Mouse (Mus musculus): ENCODE data around the gene Gm21188.
"Not testable (repeated sequence)": the region's sequence is repeated elsewhere in the genome, so short reads cannot be mapped to it uniquely, and the experiment has no call there.

The Gm21188 gene

DNA sequence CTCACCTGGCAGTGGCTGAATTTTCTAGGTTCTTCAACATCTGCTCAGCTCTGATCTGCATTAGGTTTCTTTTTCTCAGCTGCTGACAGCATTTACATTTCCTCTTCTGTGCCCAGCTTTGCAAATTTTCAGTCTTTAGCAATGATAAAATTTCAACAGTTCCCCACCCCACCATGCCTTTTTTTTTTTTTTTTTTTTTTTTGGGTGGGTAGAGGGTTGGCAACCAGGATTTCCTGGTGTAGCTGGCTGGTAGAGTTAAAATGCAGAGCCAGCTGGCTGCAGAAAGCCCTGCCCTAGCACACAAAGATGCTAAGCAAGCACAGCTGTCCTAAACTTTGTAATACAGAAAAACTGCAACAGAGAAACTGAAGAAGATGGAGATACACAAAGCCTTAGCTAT lies at the start of gene Gm21188:
TSS of gene Gm21188 (minus strand) at position 110 of the 400 bp plus-strand sequence.
- not testable (repeated sequence) for H3K27me3 ChIP-seq (ENCODE audit: insufficient read depth, low read length); H3K36me3 ChIP-seq (ENCODE audit: insufficient read depth, low read length); H3K4me3 ChIP-seq (replicated peaks; ENCODE audit: low read length); H3K4me1 ChIP-seq (replicated peaks; ENCODE audit: low read depth, low read length); H3K9me3 ChIP-seq (ENCODE audit: low read length)

GRCm38 (mm10) chr13:120099327-120099726 lies 47.3 kb upstream of the Gm21188 start:
- not testable (repeated sequence) for H3K4me1 ChIP-seq (replicated peaks; ENCODE audit: low read depth, low read length); H3K36me3 ChIP-seq (ENCODE audit: insufficient read depth, low read length); H3K9me3 ChIP-seq (ENCODE audit: low read length)

DNA sequence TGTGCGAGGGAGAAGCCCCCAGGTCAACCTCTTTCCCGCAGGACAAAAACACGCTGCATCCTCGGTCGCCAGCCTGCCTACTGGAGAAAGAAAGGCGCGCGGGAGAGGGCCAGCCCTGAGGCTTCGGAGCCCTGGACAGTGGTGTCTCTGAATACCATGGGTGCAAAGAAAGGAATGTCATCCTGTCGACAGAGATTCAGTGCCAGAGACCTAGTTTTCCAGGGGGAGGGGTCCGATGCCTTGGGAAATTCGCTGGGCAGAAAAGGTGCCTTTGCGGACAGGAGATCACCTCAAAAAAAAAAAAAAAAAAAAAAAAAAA lies 44.9 kb upstream of the Gm21188 start:
- not testable (repeated sequence) for H3K9me3 ChIP-seq (ENCODE audit: low read length); H3K36me3 ChIP-seq (ENCODE audit: insufficient read depth, low read length); H3K4me3 ChIP-seq (replicated peaks; ENCODE audit: low read length); H3K4me1 ChIP-seq (replicated peaks; ENCODE audit: low read depth, low read length); H3K27me3 ChIP-seq (ENCODE audit: insufficient read depth, low read length)

More at GRCm38 (mm10) chr13:120099327-120099726, 47.3 kb upstream of the Gm21188 start:
- not testable (repeated sequence) for H3K4me3 ChIP-seq (replicated peaks; ENCODE audit: low read length); H3K27me3 ChIP-seq (ENCODE audit: insufficient read depth, low read length)

DNA sequence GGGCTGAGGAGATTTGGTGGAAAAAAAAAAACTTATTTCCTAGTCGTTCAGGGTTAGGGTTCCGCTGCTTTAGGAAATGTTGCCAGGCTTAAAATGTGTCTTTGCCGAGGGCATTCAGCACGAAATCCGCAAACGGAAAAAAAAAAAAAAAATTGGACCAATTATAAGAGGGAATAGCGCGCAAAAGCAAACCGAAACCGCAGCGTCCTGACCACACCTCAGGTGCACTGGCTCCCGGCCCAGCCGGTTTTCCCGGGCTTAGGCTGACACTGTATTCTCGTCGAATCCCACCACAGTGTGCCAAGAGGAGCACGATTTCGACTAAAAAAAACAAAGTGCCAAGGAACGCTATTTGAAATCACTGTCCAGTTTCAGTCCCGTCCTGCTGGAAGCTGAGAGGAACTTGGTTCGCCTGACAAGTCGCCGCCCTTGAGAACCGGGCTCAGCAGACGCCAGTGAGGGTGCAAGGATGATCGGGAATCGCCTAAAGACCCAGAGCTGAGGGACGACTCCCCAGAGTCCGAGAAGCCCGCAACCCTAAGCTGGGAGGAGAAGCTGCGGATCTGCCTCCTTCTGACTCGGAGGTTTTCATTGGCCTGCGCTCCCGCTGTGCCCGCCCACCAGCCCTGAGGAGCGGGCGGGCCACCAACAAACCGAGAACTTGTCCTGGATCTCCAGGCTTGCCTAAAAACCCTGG lies 44.4 kb upstream of the Gm21188 start:
- H3K4me1 ChIP-seq (replicated peaks; ENCODE audit: low read depth, low read length); H3K36me3 ChIP-seq (ENCODE audit: insufficient read depth, low read length); H3K9me3 ChIP-seq (ENCODE audit: low read length): not testable (repeated sequence)

GRCm38 (mm10) chr13:120092950-120093349 lies 41.0 kb upstream of the Gm21188 start:
- H3K4me1 ChIP-seq (replicated peaks; ENCODE audit: low read depth, low read length); H3K9me3 ChIP-seq (ENCODE audit: low read length); H3K36me3 ChIP-seq (ENCODE audit: insufficient read depth, low read length); H3K27me3 ChIP-seq (ENCODE audit: insufficient read depth, low read length); H3K4me3 ChIP-seq (replicated peaks; ENCODE audit: low read length): not testable (repeated sequence)

More for the DNA sequence above, 44.4 kb upstream of the Gm21188 start:
- H3K4me3 ChIP-seq (replicated peaks; ENCODE audit: low read length) = peak overlapping the region; percentile 43; the same call in 1 of the 2 replicates
- H3K27me3 ChIP-seq (ENCODE audit: insufficient read depth, low read length) = not testable (repeated sequence)

DNA sequence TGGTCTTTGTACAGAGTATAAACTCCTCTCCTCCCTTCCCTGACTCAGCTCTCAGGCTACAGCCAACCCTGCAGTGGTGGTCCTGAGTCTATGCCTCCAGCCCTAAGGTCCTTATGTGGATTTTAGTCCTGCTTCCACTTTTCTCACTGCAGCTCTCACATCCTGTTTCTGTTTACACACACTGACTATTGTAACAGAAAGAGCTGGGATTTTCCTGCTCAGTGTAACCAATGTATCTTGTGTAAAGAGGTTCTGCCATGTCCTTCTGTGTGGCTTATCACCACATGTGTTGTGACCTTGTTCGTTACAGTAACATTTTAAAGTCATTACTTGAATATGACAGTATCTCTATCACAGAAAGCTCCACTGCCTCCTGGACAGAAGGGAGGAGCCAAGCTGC lies 27.6 kb upstream of the Gm21188 start:
- H3K4me1 ChIP-seq (replicated peaks; ENCODE audit: low read depth, low read length); H3K9me3 ChIP-seq (ENCODE audit: low read length); H3K36me3 ChIP-seq (ENCODE audit: insufficient read depth, low read length); H3K27me3 ChIP-seq (ENCODE audit: insufficient read depth, low read length); H3K4me3 ChIP-seq (replicated peaks; ENCODE audit: low read length): not testable (repeated sequence)

GRCm38 (mm10) chr13:120070878-120071277 lies 18.9 kb upstream of the Gm21188 start:
- H3K4me1 ChIP-seq (replicated peaks; ENCODE audit: low read depth, low read length); H3K27me3 ChIP-seq (ENCODE audit: insufficient read depth, low read length); H3K9me3 ChIP-seq (ENCODE audit: low read length); H3K4me3 ChIP-seq (replicated peaks; ENCODE audit: low read length); H3K36me3 ChIP-seq (ENCODE audit: insufficient read depth, low read length): not testable (repeated sequence)

DNA sequence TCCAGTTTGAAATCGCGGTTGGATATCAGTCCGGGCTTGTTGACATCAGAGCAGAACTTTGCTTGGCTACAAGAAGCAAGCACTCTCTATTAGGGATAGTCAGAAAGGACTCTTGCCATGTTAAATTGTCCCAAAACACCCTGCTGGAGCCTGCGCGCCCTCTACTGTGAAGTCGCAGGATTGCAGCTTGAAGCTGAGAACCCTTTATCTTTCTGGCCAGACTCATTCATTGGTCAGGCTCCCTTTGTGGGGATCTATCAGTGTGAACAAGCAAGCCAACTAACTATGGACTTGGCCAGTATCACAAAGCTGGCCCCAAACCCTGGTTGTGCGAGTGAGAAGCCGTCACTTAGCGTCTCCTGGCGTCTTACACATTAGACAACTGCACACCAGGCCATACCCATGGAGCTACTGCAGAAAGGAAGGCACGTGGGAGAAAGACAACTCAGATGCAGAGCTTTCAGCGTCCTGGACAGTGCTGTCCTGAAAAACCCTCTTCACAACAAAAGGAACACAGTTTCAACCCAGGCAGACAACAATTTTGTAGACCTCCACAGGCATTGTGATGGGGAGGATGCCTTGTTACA lies 18.1 kb upstream of the Gm21188 start:
- H3K27me3 ChIP-seq (ENCODE audit: insufficient read depth, low read length); H3K4me1 ChIP-seq (replicated peaks; ENCODE audit: low read depth, low read length); H3K9me3 ChIP-seq (ENCODE audit: low read length); H3K4me3 ChIP-seq (replicated peaks; ENCODE audit: low read length); H3K36me3 ChIP-seq (ENCODE audit: insufficient read depth, low read length): not testable (repeated sequence)

DNA sequence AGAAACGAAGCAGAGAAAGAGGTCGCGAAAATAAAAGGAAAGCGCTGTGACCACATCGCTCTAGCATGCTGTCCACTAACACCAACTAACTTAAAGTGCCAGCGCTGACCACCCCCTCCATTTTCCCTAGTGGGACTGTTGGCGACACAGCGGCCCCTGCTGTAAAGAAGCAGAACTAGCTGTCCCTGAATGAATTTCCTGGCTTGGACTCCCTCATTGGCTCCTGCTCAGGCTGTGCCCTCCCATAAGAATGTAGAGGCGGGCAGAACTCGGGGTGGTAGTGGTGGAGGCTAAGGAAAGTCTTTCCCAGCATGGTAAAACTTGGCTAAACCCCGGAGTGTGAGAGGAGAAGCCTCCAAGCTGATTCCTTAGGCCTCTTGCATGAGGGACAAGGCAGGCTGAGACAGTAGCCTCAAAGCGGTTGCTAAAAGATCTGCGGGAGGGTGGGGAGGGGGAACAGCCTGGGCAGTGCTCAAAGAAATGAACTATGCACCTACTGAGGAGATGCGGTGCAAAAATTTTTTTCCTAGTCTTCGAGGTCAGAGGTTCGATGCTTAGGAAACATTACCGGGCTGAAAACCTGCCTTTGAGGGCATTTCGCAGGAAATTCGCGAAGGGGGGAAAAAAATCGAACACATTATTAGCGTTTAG lies 11.6 kb upstream of the Gm21188 start:
- H3K27me3 ChIP-seq (ENCODE audit: insufficient read depth, low read length); H3K9me3 ChIP-seq (ENCODE audit: low read length); H3K36me3 ChIP-seq (ENCODE audit: insufficient read depth, low read length); H3K4me3 ChIP-seq (replicated peaks; ENCODE audit: low read length); H3K4me1 ChIP-seq (replicated peaks; ENCODE audit: low read depth, low read length): not testable (repeated sequence)

DNA sequence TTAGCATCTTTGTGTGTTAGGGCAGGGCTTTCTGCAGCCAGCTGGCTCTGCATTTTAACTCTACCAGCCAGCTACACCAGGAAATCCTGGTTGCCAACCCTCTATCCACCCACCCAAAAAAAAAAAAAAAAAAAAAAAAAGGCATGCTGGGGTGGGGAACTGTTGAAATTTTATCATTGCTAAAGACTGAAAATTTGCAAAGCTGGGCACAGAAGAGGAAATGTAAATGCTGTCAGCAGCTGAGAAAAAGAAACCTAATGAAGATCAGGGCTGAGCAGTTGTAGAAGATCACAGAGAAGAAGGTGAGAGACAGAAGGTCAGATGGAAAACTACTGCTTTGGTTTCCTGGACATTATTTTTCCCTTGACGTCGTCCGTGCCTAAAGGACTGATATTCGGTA lies 10.9 kb upstream of the Gm21188 start:
- not testable (repeated sequence) for H3K9me3 ChIP-seq (ENCODE audit: low read length); H3K4me1 ChIP-seq (replicated peaks; ENCODE audit: low read depth, low read length); H3K36me3 ChIP-seq (ENCODE audit: insufficient read depth, low read length); H3K27me3 ChIP-seq (ENCODE audit: insufficient read depth, low read length); H3K4me3 ChIP-seq (replicated peaks; ENCODE audit: low read length)

GRCm38 (mm10) chr13:120048608-120049007 lies 3.4 kb downstream of the Gm21188 start:
- H3K9me3 ChIP-seq (ENCODE audit: low read length); H3K4me3 ChIP-seq (replicated peaks; ENCODE audit: low read length); H3K36me3 ChIP-seq (ENCODE audit: insufficient read depth, low read length); H3K27me3 ChIP-seq (ENCODE audit: insufficient read depth, low read length); H3K4me1 ChIP-seq (replicated peaks; ENCODE audit: low read depth, low read length): not testable (repeated sequence)

- not testable (repeated sequence) for H3K4me1 ChIP-seq (replicated peaks; ENCODE audit: low read depth, low read length); H3K27me3 ChIP-seq (ENCODE audit: insufficient read depth, low read length); H3K9me3 ChIP-seq (ENCODE audit: low read length); H3K36me3 ChIP-seq (ENCODE audit: insufficient read depth, low read length); H3K4me3 ChIP-seq (replicated peaks; ENCODE audit: low read length)
Measured at GRCm38 (mm10) chr13:120048186-120048585, 3.8 kb downstream of the Gm21188 start.

DNA sequence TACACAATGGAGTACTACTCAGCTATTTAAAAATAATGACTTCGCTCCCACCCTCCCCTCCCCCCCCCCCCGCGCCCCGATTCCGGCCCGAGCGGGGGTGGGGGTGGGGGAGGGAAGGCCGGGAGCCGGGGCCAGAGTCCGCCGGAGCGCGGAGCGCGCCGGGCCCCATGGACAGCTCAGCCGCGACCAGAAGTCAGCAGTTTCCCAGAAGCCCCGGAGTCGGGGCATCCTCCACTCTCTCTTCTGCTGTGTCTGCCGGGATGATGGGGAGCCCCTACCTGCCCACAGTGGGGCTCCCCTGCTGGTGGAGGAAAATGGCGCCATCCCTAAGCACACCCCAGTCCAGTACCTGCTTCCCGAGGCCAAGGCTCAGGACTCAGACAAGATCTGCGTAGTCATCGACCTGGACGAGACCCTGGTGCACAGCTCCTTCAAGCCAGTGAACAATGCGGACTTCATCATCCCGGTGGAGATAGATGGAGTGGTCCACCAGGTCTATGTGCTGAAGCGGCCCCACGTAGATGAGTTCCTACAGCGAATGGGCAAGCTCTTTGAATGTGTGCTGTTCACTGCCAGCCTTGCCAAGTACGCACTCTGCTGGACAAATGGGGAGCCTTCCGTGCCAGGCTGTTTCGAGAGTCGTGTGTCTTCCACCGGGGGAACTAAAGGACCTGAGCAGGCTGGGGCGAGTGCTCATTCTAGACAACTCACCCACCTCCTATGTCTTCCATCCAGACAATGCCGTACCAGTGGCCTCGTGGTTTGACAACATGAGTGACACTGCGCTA lies 5.4 kb downstream of the Gm21188 start:
- H3K4me1 ChIP-seq (replicated peaks; ENCODE audit: low read depth, low read length); H3K36me3 ChIP-seq (ENCODE audit: insufficient read depth, low read length); H3K27me3 ChIP-seq (ENCODE audit: insufficient read depth, low read length); H3K9me3 ChIP-seq (ENCODE audit: low read length): not testable (repeated sequence)
- H3K4me3 ChIP-seq (replicated peaks; ENCODE audit: low read length) = 0 out of 2 replicates have a peak overlapping the region, but pooled peaks have one; percentile 26

GRCm38 (mm10) chr13:120041145-120041544 lies 10.8 kb downstream of the Gm21188 start:
- not testable (repeated sequence) for H3K36me3 ChIP-seq (ENCODE audit: insufficient read depth, low read length); H3K4me1 ChIP-seq (replicated peaks; ENCODE audit: low read depth, low read length); H3K4me3 ChIP-seq (replicated peaks; ENCODE audit: low read length); H3K9me3 ChIP-seq (ENCODE audit: low read length)
- peaks cover 14% of the 10 kb centered on the region; the same call in 1 of the 2 replicates for H3K27me3 ChIP-seq (ENCODE audit: insufficient read depth, low read length)

Data from E14TG2a.4 (cell line).